Mouse (Mus musculus): ENCODE results near the gene Fam19a5. TPM values are rescaled to one million over a fixed set of nuclear protein-coding genes. Genes with fewer than 3 reads are reported as not detected.
A peak's percentile ranks its signal among the peaks of the same experiment; 100 is the strongest.

The Fam19a5 gene
- polyA plus RNA-seq, 1 experiment from 2014 or later = 5.9 TPM

DNA sequence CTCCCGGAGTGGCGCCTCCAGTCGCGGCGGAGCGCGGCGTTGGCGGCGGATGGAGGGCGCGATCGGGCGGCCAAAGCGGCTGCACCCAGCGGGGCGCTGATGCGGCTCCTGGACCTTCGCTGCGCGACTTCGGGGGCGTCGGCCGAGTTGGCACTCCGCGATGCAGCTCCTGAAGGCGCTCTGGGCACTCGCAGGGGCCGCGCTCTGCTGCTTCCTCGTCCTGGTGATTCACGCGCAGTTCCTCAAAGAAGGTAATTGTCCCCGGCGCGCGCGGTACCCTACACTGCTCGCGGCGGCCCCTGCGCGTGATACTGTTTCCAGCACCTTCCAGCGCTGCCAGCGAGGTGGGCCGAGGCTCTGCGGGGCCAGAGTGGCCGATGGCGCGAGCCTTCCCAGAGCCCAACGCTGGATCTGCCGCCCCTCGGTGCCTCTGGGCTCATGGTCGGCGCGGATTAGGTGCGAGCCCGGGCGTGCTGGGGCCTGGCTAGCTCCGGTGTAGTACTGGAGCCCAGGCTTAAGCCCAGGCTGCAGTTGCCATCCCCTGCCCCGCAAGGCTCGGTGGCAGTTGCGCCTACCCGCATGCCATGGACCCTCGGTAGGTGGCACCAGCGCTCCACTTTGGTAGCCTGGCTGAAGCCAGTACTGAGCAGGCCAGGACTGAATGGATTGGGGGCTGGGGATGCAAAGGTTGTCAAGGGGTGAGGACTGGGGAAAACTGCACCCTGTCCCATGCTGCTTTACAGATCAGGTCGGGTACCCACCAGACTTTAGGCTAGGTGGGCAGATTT, 81.3 kb downstream of the Fam19a5 start:
- peak; percentile 94 for TF ChIP-seq CTCF (IDR thresholded peaks at IDR 0.05; ENCODE audit: low read depth)
- H3K9me3 ChIP-seq (replicated peaks; ENCODE audit: low read length) = no peaks in the 10 kb centered on the region
- 0 out of 2 replicates have a peak, but pooled peaks cover 3% of the 10 kb centered on the region for H3K27me3 ChIP-seq (ENCODE audit: insufficient read depth, low read length)
- under 1% methylated on average over 43 of the region's 68 CpGs for WGBS
- no peaks in the 10 kb centered on the region for H3K36me3 ChIP-seq (ENCODE audit: insufficient read depth, low read length)
- peak overlapping the region; percentile 63 for H3K4me3 ChIP-seq (replicated peaks; ENCODE audit: low read depth, low read length)
- peak; percentile 87 for DNase-seq (ENCODE audit: low spot score)
- H3K27ac ChIP-seq = peak overlapping the region; percentile 19; the same call in 1 of the 2 replicates
- no peaks in the 10 kb centered on the region for H3K4me1 ChIP-seq (replicated peaks; ENCODE audit: insufficient read depth, low read length)
- ATAC-seq (replicated peaks; ENCODE audit: low FRiP score, low read depth) = peak; percentile 82
- peak overlapping the region; percentile 78 for H3K9ac ChIP-seq (ENCODE audit: low read depth, low read length)
- H3K4me2 ChIP-seq (ENCODE audit: low read length) = peak overlapping the region; percentile 95

DNA sequence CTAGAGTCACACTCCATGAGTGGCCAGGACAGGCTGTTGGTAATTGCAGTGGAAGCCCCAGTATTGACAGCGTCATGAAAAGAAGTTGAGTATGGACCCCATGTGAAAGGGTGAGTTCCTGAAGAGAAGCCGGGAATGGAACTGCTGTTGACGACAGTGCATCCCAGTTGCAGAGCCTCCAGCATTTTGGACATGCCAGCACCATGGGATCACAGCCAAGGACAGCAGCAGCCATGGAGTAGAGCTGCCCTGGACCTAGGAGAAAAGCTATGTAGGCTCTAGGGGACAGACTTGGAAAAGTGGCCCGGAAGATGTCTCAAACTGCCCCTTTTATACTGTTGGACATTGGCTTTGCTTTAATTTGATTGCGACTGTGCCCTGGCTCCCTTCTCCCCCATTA, 91.2 kb downstream of the Fam19a5 start:
- H3K36me3 ChIP-seq (ENCODE audit: insufficient read depth, low read length) = no peaks in the 10 kb centered on the region
- ATAC-seq (replicated peaks; ENCODE audit: low FRiP score, low read depth) = no peak
- no peak overlapping the region for H3K27ac ChIP-seq
- no peak for DNase-seq (ENCODE audit: low spot score)
- no peaks in the 10 kb centered on the region for H3K9me3 ChIP-seq (replicated peaks; ENCODE audit: low read length)
- H3K27me3 ChIP-seq (ENCODE audit: insufficient read depth, low read length) = no peaks in the 10 kb centered on the region
- H3K4me2 ChIP-seq (ENCODE audit: low read length) = no peak overlapping the region
- 93% methylated on average over 5 of the region's 5 CpGs for WGBS
- no peak for TF ChIP-seq CTCF (IDR thresholded peaks at IDR 0.05; ENCODE audit: low read depth)
- no peak overlapping the region for H3K4me3 ChIP-seq (replicated peaks; ENCODE audit: low read depth, low read length)
- no peak overlapping the region for H3K9ac ChIP-seq (ENCODE audit: low read depth, low read length)
- no peaks in the 10 kb centered on the region for H3K4me1 ChIP-seq (replicated peaks; ENCODE audit: insufficient read depth, low read length)

DNA sequence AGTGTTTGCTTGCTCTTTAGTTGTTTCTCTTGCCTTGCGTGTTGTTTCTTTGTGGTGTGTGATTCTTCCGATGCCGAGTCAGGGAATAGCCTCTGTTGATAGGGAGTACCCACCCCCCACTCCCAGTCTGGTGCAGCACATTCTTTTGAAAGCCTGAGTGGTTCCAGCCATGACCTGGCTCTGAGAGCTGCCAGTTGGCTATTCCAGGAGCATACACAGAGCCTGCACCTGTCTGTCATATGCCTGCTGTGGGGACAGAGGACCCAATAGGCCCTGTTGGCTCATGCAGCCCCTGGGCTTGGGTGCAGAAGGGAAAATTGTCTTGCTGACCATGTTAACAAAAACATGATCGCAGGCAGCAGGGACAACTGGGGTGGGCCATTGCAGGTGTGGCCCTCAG, 92.3 kb downstream of the Fam19a5 start:
- ATAC-seq (replicated peaks; ENCODE audit: low FRiP score, low read depth) = no peak

DNA sequence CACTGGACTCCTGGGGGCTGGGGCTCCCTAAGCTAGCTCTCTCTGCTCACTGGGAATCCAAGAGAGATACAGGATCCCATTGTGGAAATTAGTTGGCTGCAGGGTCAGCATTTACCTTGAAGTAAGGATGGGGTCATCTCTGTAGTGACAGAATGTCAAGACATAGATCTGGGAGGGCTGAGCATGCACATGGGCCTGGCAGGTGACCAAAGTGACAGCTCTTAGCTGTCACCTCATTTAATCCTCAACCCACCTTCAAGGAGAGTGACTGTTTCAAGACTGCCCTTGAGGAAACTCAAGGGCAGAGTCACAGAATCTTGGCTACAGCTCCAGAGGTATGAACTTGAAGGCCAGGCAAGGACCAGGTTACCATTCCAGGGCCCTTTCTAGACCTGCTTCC, 93.1 kb downstream of the Fam19a5 start:
- H3K9ac ChIP-seq (ENCODE audit: low read depth, low read length) = no peak overlapping the region
- no peaks in the 10 kb centered on the region for H3K36me3 ChIP-seq (ENCODE audit: insufficient read depth, low read length)
- no peak overlapping the region for H3K27ac ChIP-seq
- H3K4me3 ChIP-seq (replicated peaks; ENCODE audit: low read depth, low read length) = no peak overlapping the region
- no peak overlapping the region for H3K4me2 ChIP-seq (ENCODE audit: low read length)
- TF ChIP-seq CTCF (IDR thresholded peaks at IDR 0.05; ENCODE audit: low read depth) = no peak
- DNase-seq (ENCODE audit: low spot score) (no peak), ATAC-seq (replicated peaks; ENCODE audit: low FRiP score, low read depth) (no peak)
- no peaks in the 10 kb centered on the region for H3K27me3 ChIP-seq (ENCODE audit: insufficient read depth, low read length)
- no peaks in the 10 kb centered on the region for H3K9me3 ChIP-seq (replicated peaks; ENCODE audit: low read length)
- H3K4me1 ChIP-seq (replicated peaks; ENCODE audit: insufficient read depth, low read length) = no peaks in the 10 kb centered on the region

More for the DNA sequence above, 92.3 kb downstream of the Fam19a5 start:
- no peak for DNase-seq (ENCODE audit: low spot score)
- WGBS = 48% methylated on average over 4 of the region's 4 CpGs
- no peak for TF ChIP-seq CTCF (IDR thresholded peaks at IDR 0.05; ENCODE audit: low read depth)
- Histone ChIP-seq H3K27me3 (ENCODE audit: insufficient read depth, low read length) (no peaks in the 10 kb centered on the region), H3K4me2 (ENCODE audit: low read length) (no peak overlapping the region), H3K27ac (no peak overlapping the region), H3K4me3 (replicated peaks; ENCODE audit: low read depth, low read length) (no peak overlapping the region), H3K4me1 (replicated peaks; ENCODE audit: insufficient read depth, low read length) (no peaks in the 10 kb centered on the region), H3K9ac (ENCODE audit: low read depth, low read length) (no peak overlapping the region), H3K36me3 (ENCODE audit: insufficient read depth, low read length) (no peaks in the 10 kb centered on the region), H3K9me3 (replicated peaks; ENCODE audit: low read length) (no peaks in the 10 kb centered on the region)

DNA sequence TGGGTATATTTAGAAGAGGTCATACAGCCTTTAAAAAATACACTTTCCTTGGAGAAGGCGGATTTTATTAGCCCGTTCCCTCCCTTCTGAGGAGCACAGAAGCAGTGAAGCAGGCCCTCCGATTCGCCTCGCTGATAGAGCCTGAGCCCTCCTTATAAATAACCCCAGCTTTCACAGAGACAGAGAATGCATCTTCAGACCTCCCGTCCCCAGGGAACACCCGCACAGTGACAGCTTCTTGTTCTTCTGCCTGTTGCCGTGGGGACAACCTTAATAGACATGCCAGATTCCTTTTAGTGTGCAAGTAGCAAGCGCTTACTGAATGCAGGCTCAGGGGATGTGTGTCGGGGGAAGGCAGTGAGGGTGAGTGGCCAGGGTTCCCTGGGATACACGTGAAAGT, 94.2 kb downstream of the Fam19a5 start:
- WGBS = 43% methylated on average over 11 of the region's 11 CpGs
- peak; percentile 73 for DNase-seq (ENCODE audit: low spot score)
- TF ChIP-seq CTCF (IDR thresholded peaks at IDR 0.05; ENCODE audit: low read depth) = no peak

DNA sequence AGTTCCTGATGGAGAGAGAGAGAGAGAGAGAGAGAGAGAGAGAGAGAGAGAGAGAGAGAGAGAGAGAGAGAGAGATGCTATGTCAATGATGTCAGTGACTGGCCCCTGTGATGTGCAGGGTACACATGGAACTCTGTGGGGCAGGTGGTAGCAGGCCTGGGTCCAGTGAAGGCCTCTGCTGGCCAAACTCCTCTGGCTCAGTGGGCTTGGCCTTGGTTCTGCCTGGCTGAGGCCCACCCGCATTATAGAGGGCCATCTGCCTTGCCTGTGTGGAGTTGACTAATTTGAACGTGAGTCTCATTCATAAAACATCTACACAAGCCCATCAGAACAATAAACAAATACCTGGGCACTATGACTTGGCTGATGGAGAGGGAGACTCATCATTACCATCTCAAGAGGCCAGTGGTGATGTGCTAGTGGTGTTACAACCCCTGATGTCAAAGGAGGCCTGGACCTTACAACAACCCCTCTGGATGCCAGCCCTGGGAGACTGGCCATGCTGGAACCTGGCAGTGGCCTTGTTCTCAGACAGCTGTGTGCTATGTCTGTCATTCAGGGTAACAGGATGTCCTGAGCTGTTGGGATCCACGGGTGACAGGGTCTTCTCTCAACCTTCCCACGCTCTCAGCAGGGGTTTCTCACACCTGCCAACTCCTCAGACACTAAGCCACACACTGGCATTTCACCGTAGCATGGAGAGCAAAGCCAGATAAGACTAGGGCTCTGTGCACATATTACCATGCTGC, 102.4 kb downstream of the Fam19a5 start:
- Histone ChIP-seq H3K4me3 (replicated peaks; ENCODE audit: low read depth, low read length) (no peak overlapping the region), H3K9me3 (replicated peaks; ENCODE audit: low read length) (no peaks in the 10 kb centered on the region), H3K36me3 (ENCODE audit: insufficient read depth, low read length) (no peaks in the 10 kb centered on the region), H3K4me1 (replicated peaks; ENCODE audit: insufficient read depth, low read length) (no peaks in the 10 kb centered on the region), H3K9ac (ENCODE audit: low read depth, low read length) (no peak overlapping the region), H3K4me2 (ENCODE audit: low read length) (no peak overlapping the region), H3K27me3 (ENCODE audit: insufficient read depth, low read length) (no peaks in the 10 kb centered on the region), H3K27ac (no peak overlapping the region)
- no peak for TF ChIP-seq CTCF (IDR thresholded peaks at IDR 0.05; ENCODE audit: low read depth)
- no peak for ATAC-seq (replicated peaks; ENCODE audit: low FRiP score, low read depth)
- no peak for DNase-seq (ENCODE audit: low spot score)
- 71% methylated on average over 5 of the region's 5 CpGs for WGBS

More for the DNA sequence above, 94.2 kb downstream of the Fam19a5 start:
- Histone ChIP-seq H3K27me3 (ENCODE audit: insufficient read depth, low read length) (no peaks in the 10 kb centered on the region), H3K9ac (ENCODE audit: low read depth, low read length) (no peak overlapping the region), H3K4me1 (replicated peaks; ENCODE audit: insufficient read depth, low read length) (no peaks in the 10 kb centered on the region), H3K36me3 (ENCODE audit: insufficient read depth, low read length) (no peaks in the 10 kb centered on the region), H3K4me3 (replicated peaks; ENCODE audit: low read depth, low read length) (no peak overlapping the region), H3K27ac (no peak overlapping the region), H3K4me2 (ENCODE audit: low read length) (no peak overlapping the region), H3K9me3 (replicated peaks; ENCODE audit: low read length) (no peaks in the 10 kb centered on the region)
- ATAC-seq (replicated peaks; ENCODE audit: low FRiP score, low read depth) = no peak; the same call in 1 of the 2 replicates

Measured in kidney, postnatal 0 days (tissue).